Mouse (Mus musculus) right cerebral cortex, postnatal 10 days (tissue): ENCODE measurements at regions not wholly inside any gene's neighbourhood (a gene's known extent, or its start where the extent isn't known, plus 50 kb on each side); places are given as distances from the start of the nearest gene placed in this dataset.
"Not testable (repeated sequence)": the region's sequence is repeated elsewhere in the genome, so short reads cannot be mapped to it uniquely, and the experiment has no call there.

Experiments
- DNase-seq, 2 experiments: peaks; one replicate each; pipeline ENCODE4 v3.0.0; 2021; ENCODE audit warnings: low spot score in 2 of 2

DNA sequence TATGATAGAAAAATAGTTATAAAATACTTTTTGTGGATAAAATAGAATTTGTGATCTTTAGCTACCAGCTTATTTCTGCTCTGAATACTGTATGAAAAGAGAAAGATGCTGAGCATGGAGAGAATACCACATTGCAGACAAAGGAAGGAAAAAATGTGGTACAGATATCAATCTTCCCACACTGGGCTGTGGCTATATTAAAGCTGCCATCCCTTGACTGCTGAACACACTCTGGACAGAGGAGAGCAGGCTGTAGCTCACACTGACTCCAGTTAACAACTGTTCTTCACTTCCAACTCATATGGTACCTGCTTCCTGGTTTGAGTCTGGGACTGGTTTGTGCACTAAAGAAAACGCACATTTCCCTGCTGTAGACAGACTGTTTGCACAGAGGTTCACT, 76.7 kb upstream of the Try4 start:
- no peak for DNase-seq

DNA sequence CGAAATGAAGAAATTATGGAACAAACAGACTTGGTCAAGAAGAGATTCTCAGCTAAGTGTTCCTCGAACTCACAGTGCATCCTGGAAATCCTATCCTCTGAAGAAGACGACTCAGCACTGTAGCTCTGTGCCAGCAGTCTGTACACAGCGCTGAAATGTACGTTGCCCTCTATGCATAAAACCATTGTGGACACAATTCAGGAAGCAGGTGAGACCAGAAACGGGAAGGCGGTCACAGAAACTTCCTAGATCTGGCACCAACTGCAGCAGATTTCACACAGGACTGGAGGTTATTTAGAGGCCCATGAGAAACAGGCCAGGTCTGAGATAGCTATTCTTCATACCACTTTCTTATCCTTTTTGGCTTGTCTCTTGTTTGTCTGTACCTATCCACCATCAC, 83.7 kb upstream of the Try4 start:
- no peak for DNase-seq

DNA sequence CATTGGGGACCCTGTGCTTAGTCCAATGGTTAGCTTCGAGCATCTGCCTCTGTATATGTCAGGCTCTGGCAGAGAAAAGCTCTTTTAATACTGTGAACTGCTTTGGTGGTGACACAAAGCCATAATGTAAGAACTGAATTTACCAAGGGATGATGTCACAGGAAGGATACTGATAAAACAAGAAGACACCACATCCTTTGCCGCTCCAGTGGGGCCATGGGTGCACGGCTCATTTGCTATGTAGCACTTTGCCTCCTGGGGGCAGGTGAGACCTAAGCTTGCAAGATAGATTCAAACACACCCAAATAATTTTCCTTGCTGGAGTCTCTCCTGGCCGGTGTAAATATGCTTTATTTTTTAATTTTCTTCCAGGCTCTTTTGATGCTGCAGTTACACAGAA, 86.2 kb upstream of the Try4 start:
- DNase-seq, result no peak

DNA sequence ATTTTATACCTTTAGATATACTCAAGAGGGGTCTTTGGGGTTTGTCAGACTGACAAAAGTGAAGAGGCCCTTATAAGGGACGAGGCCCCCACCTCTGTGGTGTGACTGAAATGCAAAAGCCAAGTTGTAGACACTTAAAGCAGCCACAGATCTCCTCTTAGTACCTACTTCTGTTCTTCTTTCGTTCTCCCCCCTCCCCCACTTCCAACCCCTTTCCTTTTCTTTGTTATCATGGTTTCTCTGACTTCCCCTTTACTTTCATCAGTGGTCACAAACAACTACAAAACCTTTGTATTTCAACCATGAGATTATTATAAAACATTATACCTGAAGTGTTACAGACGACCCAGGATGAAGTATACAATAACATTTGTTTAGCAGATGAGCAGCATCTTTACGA, 96.2 kb upstream of the Try4 start:
- no peak for DNase-seq

DNA sequence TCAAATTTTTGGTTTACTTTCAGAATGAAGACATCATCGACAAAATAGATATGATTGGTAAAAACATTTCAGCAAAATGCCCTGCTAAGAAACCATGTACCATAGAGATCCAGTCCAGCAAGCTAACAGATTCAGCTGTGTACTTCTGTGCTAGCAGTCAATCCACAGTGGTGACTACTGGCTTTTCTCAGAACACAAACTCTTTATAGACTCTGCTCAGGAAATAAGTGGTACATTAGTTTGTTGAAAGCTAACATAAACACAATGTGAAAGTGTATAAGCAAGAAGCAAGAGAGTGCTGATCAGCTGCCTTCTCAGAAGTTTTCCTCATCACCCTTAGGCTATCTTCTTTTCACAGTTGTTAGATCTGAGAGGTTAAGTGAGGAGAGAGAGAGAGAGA, 99.2 kb upstream of the Try4 start:
- no peak for DNase-seq

DNA sequence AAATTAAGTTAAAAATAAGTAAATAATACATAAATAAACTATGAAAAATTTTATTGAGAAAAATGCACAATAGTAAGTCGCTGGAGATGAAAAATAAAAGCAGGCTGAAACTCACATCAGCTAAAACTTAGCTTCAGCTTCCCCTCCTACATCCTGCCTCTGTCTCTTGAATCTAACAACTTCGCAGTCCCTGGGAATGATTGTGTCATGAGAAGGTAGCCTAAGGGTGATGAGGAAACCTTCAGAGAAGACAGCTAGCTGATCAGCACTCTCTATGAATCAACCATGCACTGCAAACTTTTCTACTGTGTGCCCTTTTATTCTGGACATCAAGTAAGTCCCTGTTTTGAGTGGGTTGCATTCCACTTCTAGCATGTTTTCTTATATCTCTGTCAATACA, 99.8 kb upstream of the Try4 start:
- no peak for DNase-seq

DNA sequence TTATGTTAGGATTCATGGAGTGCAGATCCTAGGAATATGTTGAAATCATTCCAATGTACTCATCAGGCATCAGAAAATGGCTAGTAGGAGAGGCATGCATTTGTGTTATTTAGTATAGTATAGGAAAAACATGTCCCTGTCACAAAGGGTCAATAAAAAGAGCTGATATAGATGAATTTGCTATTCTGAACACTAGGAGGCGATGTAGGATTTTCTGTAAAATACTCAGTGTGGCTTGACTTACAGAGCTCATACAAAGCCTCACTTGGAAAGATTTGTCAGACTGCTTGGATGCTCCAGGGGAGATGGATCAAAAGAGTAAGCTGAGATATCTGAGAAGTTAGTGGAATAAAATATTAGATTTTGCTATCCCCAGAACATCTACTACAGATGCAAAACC, 107.6 kb upstream of the Try4 start:
- DNase-seq, result no peak

DNA sequence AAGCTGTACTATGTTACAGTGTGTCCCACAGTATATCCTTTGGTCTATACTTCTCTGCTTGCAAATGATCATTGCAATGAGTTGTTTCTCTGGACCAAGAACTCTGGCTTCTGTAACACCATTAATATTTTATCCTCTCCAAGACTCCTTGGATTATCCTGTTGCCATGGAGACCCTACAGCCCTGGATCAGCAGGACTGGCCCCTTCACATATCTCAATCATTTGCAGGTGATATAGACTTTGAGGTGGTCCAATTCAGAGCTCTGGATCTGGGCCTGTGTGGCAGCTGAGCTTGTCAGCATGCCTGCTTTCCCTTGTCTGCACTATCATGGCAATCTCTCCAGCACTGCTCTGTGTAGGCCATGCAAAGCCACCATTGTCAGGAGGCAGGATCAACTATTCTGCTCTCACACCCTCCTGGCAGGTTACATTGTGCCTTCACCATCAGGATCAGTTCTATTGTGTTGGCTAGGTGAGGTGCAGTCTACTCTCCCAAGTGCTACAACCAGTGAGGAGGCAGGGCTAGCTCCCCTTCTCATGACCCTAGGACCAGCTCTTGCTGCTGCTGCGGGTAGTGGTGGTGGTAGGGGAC, 110.2 kb upstream of the Try4 start:
- DNase-seq, result no peak

DNA sequence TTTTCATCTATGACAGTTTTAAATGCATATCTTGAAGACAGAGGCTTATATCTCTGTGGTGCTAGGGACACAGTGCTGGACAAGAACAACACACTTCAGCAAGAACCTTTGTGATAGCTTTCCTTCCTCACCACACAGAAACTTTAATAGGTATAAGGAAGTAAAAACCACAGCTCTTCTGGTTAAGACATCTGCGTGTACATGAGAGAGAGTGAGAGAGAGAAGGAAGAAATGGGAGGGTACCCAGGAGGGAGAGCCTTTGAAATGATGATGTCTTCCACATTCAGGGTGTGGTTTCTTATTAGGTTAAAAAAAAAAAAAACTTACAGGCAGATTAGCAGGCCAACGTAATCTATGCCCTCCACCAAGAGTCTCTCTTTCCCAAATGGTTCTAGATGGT, 113.2 kb upstream of the Try4 start:
- no peak for DNase-seq

DNA sequence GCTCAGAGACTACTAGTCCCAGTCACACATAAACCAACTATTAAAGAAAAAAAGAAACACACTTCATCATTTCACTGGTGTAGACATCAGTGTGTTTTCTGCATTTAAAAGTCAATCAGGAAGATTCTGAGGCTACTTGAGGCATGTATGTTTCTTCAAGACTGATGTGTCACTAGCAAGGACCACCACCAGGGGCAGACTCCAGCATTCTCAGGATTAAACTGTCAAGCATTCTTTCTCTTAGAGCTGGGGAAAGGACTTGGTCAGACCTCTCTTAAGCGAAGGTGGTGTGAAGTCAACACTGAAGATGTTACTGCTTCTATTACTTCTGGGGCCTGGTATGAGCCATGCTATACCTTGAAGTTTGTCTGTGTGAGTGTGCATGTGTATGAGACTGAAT, 114.1 kb upstream of the Try4 start:
- DNase-seq, result no peak

DNA sequence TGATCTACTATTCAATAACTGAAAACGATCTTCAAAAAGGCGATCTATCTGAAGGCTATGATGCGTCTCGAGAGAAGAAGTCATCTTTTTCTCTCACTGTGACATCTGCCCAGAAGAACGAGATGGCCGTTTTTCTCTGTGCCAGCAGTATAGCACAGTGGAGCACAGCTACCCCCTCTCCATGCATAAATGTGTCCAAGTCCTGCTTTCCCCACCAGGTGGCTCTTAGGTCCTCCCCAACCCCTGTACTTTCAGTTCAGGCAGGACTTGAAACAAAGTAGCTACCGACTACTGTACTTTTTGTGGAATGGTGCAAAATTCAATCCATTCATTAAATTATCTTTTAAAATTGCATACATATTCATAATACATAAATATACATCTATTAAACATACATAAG, 123.2 kb upstream of the Try4 start:
- no peak for DNase-seq

DNA sequence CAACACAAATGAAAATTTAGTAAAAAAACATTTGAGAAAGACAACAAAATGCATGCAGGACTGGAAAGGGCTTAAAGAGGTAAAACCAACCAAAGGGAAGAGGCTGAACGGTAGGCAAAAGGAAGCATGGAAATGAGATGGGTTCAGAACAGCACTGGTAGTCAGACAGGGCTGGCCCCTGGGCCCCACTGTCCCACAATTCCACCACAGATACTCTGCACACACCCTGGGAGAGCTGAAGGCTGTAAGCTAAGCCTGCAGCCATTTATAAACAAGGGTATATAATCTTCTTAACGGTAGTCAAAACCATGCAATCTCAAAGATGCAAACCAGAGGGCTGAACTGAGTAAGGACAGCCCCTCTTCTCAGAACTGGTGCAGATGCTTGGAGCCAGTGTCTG, 124.0 kb upstream of the Try4 start:
- DNase-seq, result no peak

DNA sequence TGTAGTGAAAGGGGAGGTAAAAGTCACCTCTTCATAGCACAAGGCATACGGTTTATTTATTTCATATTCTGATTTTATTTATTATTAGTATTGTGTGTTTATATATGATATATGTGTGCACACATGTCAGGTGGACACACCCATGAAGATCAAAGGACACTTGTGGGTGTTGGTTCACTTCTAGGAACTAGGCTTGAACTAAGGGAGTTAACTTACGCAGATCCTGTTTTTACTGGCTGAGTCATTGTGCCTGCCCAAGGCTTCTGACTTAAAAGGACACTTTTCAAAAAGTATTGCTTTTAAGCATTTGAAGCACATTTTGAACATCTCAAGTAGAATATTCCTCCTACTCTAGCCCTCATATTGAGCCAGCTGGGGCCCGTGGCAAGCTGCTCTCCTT, 124.9 kb upstream of the Try4 start:
- no peak for DNase-seq

DNA sequence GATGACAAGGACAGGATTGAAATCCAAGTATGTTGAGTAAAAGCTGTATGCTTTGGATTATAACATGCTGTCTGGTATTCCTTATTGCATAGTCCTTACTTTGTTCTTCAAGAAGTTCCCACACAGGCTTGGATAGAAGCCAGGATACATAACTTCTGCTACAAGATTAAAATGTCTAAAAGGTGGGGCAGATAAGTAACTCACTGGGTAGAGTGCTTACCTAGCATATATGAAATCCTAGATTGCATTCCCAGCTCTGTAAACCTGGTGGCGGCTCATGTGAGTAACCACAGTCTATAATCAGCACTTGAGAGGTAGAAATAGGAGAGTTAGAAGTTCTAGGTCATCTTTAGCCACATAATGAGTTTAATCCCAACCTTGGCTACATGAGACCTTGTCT, 126.0 kb upstream of the Try4 start:
- no peak for DNase-seq

DNA sequence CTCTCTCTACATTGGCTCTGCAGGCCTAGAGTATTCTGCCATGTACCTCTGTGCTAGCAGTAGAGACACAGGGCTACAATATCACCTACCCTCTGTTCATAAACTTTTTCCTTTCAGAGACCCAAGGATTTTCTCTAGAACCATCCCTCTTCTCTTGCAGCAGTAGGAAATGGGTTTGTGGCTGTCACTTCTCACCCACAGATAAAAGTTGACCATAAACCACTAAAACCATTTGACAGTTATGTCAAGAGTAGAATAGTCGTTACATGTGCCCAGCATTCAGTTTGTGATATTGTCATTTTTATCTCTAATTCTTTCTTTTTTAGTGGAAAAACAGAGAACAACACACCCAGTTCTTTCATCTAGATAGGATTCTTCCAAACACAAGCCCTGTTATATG, 128.2 kb upstream of the 2210010C04Rik start:
- no peak for DNase-seq

DNA sequence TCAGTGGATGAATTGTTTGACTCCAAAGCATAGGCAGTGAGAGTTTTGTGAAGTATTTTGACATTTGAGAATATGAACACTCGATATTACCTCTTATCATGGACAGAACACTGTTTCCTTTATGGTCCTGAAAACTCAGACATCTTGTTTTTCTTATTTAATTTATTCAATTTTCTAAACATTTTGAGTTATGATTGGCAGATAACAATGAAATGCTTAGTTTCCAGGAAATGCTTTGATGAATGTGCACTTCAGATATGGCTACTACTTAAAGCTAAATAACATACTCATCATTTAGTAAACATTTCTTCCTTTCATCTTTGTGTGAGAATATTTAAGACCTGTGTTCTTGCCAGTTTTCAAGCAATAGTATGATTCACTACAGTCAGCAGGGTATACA, 126.4 kb upstream of the 2210010C04Rik start:
- DNase-seq, result no peak

DNA sequence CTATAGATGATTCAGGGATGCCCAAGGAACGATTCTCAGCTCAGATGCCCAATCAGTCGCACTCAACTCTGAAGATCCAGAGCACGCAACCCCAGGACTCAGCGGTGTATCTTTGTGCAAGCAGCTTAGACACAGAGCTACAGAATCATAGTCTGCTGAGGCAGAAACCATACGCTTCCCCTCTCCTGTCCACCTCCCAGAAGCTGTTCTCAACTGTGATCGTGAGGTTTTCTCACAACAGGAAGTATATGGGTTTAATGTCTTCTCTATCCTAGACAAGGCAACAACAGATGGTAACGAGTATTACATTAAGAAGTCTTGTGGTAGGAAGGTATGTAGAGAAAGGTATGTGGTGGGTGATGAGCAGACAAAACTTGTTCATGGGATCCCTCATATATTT, 116.8 kb upstream of the 2210010C04Rik start:
- DNase-seq, result no peak

DNA sequence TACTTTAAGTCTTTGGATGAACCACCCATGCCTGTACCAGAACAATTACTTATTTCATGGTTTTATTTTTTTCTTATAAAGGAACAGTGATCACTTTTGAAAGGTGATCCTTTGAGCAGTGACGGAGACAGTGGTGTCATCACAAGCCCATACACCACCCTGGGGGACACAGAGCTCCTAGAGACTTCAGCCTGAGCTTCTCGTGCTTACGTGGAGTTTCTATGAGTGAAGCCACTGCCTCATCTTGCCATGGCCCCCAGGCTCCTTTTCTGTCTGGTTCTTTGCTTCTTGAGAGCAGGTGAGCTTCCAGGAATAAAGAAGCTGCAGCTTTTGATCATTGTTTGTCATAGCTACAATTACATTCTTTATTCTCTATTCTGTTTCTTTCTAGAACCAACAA, 116.2 kb upstream of the 2210010C04Rik start:
- DNase-seq, result no peak

DNA sequence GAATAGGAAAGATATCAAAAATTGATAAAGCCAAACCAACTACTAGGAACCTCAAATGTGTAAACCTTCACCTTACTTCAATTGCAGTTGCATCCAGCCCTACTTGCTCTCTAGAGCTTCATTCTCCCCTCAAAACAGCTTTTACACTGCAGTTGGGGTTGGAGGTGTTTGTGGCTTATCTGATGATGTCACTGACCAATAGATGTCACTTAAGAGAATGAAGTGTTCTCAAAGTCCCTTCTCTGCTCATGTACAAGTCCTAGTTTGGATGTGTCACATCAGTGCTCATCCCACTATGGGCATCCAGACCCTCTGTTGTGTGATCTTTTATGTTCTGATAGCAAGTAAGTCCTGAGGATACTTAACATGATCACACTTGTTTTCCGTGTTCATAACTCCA, 105.6 kb upstream of the 2210010C04Rik start:
- no peak for DNase-seq

DNA sequence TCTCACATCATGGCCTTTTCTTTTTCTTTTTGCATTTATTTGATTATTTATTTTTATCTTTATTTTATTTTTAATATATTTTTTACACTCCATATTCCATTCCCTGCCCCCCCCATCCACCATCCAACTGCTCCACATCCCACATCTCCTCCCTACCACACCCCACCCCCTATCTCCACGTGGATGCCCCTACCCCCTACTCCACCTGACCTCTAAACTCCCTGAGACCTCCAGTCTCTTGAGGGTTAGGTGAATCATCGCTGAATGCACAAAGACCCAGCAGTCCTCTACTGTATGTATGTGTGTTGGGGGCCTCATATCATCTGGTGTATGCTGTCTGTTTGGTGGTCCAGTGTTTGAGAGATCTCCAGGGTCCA, 102.1 kb upstream of the 2210010C04Rik start:
- DNase-seq, result not testable (repeated sequence)

DNA sequence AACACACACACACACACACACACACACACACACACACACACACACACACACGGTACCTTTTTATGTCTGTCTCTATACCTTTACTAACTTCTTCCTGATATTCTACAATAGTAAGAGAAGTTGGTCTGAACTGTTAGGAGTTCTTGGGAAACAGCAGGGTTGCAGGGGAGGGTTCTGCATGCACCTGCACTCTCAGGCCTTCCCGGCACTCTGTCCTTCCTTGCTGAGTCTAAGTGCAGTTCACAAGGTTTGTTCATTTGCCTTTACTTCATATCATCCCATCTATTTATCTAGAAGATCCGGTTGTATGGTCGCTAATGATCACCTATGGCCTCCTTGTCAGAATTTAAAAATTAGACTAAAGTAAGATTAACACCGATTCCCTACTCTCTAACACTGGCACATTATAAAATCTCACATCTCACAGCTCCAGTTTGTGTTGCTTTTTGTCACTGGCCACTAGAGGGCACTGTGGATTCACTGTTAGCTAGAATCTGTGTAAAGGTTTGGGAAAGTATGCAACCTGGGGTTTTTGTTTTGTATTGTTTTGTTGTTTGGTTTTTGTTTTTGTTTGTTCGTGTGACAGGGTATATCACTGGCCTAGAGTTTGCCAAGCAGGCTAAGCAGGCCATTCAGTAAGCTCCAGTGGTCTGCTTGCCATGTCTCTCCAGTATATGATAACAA, 101.5 kb upstream of the 2210010C04Rik start:
- DNase-seq, result peak; percentile 68 to 81

DNA sequence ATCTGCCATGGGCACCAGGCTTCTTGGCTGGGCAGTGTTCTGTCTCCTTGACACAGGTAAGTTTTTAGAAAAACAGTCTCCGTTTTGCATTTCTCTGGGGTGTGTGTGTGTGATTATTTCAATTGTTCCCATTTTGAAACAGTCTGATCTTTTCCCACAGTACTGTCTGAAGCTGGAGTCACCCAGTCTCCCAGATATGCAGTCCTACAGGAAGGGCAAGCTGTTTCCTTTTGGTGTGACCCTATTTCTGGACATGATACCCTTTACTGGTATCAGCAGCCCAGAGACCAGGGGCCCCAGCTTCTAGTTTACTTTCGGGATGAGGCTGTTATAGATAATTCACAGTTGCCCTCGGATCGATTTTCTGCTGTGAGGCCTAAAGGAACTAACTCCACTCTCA, 99.9 kb upstream of the 2210010C04Rik start:
- DNase-seq, result no peak

DNA sequence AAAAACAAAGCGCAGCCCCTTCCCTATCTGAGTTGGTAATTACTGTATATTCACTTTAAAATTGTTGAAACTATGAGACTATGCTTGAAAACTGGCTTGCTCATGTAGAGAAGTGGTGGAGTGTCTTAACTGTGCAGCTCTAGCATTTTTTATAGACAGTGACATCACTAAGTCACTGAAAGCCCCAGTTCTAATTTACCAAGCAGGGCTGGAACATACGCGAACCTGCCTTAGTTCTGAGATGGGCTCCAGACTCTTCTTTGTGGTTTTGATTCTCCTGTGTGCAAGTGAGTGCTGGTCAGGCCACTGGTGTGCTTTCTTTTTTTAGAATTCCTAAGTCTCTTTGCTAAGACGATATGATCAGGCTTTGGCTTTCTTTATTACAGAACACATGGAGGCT, 94.6 kb upstream of the 2210010C04Rik start:
- DNase-seq, result no peak

DNA sequence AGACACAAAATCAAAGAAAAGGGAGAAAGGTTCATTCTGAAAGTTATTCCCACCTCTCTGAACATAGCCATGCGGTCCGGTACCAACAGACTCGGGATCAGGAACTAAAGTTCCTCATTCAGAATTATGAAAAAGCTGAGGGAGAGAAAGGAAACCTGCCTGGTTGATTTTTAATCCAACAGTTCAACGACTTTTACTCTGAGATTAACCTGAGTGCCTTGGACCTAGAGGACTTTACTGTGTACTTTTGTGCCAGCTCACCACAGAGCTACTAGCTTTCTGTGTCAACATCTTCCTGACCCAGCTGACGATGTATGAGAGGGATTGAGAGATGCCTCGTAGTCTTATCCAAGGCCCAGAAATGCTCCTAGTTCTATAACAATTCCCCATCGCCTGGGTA, 92.5 kb upstream of the 2210010C04Rik start:
- no peak for DNase-seq
